In the genomic region with DNA sequence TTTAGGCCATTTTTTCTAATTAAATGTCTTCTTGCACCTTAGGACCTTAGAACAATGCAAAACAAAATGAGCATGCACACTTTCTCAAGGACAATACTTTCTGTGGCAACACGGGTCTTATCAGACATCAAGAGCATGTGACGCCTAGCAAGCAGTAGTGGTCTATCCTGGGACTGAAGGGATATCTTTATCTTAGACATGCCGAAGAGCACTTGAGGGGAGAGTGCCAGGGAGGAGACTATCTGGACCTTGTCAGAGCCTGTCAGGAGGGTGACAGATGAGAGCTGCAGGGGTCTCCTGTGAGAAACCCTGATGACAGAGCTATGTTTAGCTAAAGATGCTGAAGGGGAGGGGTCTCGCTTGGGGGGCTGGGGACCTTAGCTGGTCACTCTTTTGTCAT, we compare ENCODE assay signal across 1 mouse cellular context.
TF ChIP-seq lines count a peak whose summit lies in the region.

No protein-coding gene starts in this region.

TF ChIP-seq in MEL, 35 proteins besides CTCF, POLR2A, EP300 and RAD21 (continued from another document):
- TF ChIP-seq USF1 (IDR thresholded peaks at IDR 0.05; ENCODE audit: low read depth, low read length) (peak; percentile 84), KAT2A (conservative IDR thresholded peaks at IDR 0.05; ENCODE audit: low read depth, low read length) (no peak), CHD2 (IDR thresholded peaks at IDR 0.05; ENCODE audit: low read length) (no peak), SIN3A (IDR thresholded peaks at IDR 0.05; ENCODE audit: low read length) (no peak), TAL1 (IDR thresholded peaks at IDR 0.05; ENCODE audit: low read length) (no peak), NRF1 (IDR thresholded peaks at IDR 0.05; ENCODE audit: insufficient read depth, low read depth, low read length, poor library complexity, severe bottlenecking) (no peak), POLR2AphosphoS5 (IDR thresholded peaks at IDR 0.05; ENCODE audit: borderline replicate concordance, low read depth, low read length) (no peak), E2F4 (IDR thresholded peaks at IDR 0.05; ENCODE audit: borderline replicate concordance, low read depth, low read length) (no peak), HCFC1 (IDR thresholded peaks at IDR 0.05; ENCODE audit: low read depth, low read length) (no peak), GABPA (IDR thresholded peaks at IDR 0.05; ENCODE audit: low read depth, low read length) (no peak), MAFK (IDR thresholded peaks at IDR 0.05; ENCODE audit: borderline replicate concordance, low read depth, low read length) (no peak), MEF2A (IDR thresholded peaks at IDR 0.05; ENCODE audit: extremely low read depth, insufficient replicate concordance, low read depth, low read length, poor library complexity, severe bottlenecking) (no peak), ZC3H11A (IDR thresholded peaks at IDR 0.05; ENCODE audit: low read depth, low read length) (no peak), ZMIZ1 (IDR thresholded peaks at IDR 0.05; ENCODE audit: low read depth, low read length) (no peak), TCF12 (IDR thresholded peaks at IDR 0.05; ENCODE audit: low read depth, low read length) (peak; percentile 66), NELFE (IDR thresholded peaks at IDR 0.05; ENCODE audit: low read depth, low read length) (no peak), GATA1 (IDR thresholded peaks at IDR 0.05; ENCODE audit: low read depth, low read length) (peak; percentile 60), ZNF384 (IDR thresholded peaks at IDR 0.05; ENCODE audit: low read depth, low read length) (no peak), MXI1 (IDR thresholded peaks at IDR 0.05; ENCODE audit: low read depth, low read length) (peak; percentile 27; the same call in 1 of the 2 replicates), MAX (IDR thresholded peaks at IDR 0.05; ENCODE audit: low read length) (no peak), MYB (IDR thresholded peaks at IDR 0.05; ENCODE audit: low read depth, low read length) (no peak), JUND (IDR thresholded peaks at IDR 0.05; ENCODE audit: low read depth, low read length) (no peak), MYC (IDR thresholded peaks at IDR 0.05; ENCODE audit: low read depth, low read length) (no peak)
TF ChIP-seq in MEL: peak in this region for 7.
